In the genomic region with DNA sequence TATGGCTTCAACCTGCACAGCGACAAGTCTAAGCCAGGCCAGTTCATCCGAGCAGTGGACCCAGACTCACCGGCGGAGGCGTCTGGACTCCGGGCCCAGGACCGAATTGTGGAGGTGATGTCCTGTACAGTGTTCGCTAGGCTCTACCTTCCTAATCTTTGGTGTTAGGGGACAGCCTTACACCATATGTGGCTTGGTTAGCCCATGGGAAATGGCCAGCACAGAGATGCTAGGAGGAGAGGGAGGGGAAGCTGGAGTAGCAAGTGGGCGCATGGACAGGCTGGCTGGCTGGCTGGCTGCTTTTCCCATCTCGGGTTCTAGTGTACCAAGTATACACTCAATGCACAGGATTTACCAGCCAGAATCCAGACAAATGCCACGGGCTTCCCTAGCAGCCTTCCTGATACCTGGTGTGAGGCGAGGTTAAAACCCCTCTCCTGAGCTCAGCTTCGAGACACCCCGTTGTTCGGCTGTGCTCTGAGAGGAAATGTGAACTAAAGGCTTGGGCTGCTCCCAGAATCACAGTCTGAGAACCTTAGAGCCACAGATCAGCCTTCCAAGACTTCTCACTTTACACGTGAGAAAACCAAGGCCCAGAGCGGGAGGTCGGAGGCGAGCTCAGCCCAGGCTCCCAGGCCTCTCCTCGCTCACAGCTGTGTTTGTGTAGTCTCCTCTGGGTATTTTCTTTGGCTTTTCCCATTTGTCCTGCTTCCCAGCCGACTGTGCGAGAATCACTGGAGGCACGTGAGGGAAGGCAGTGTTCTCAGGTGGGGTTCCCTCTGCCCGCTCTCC, we compare ENCODE assay signal across 9 mouse cellular contexts. TPM values are rescaled to one million over a fixed set of nuclear protein-coding genes. Genes with fewer than 3 reads are reported as not detected.
DNase-seq lines count a peak whose midpoint lies in the region; ATAC-seq and TF ChIP-seq lines count a peak whose summit lies in the region.
"Had no signal": no experiment of that assay in that cellular context is flagged by ENCODE, and none has a peak within 500 bp of the region (broad histone marks: within the 10 kb centered on the region; RNA-seq: fewer than 3 reads in every experiment).

No protein-coding gene starts in this region.

- no peak overlapping the region for H3K9ac ChIP-seq in heart, embryonic 12.5 days
- 0 out of 2 replicates have a peak overlapping the region, but pooled peaks have one; percentile 13 for H3K9ac ChIP-seq in neural tube, embryonic 12.5 days
- H3K9ac ChIP-seq in limb, embryonic 15.5 days: no peak overlapping the region
- no peak overlapping the region for H3K9ac ChIP-seq in stomach, postnatal 0 days (ENCODE audit: low read length)

- ATAC-seq in heart, embryonic 12.5 days (ENCODE audit: insufficient number of reproducible peaks, low FRiP score): no peak
- ATAC-seq in neural tube, embryonic 12.5 days (ENCODE audit: low FRiP score, low read depth): no peak
- ATAC-seq in limb, embryonic 15.5 days (ENCODE audit: insufficient number of reproducible peaks, low FRiP score, low TSS enrichment, low read depth): no peak
- no peak for ATAC-seq in stomach, postnatal 0 days (ENCODE audit: low FRiP score, low TSS enrichment)
- ATAC-seq: inflammation-experienced regulatory T-cells, adult 6 months had no signal

- peaks cover 21% of the 10 kb centered on the region for H3K27me3 ChIP-seq in heart, embryonic 12.5 days (replicated peaks)
- peaks cover 2% of the 10 kb centered on the region for H3K27me3 ChIP-seq in neural tube, embryonic 12.5 days (replicated peaks)
- H3K27me3 ChIP-seq in limb, embryonic 15.5 days: peaks cover 9% of the 10 kb centered on the region
- no peaks in the 10 kb centered on the region for H3K27me3 ChIP-seq in stomach, postnatal 0 days (ENCODE audit: control insufficient read depth, insufficient read depth, low read length)

- no peaks in the 10 kb centered on the region for H3K36me3 ChIP-seq in heart, embryonic 12.5 days
- H3K36me3 ChIP-seq in neural tube, embryonic 12.5 days: no peaks in the 10 kb centered on the region; the same call in 1 of the 2 replicates
- H3K36me3 ChIP-seq in limb, embryonic 15.5 days: no peaks in the 10 kb centered on the region
- H3K36me3 ChIP-seq in stomach, postnatal 0 days (ENCODE audit: control insufficient read depth, insufficient read depth, low read length): no peaks in the 10 kb centered on the region

- H3K9me3 ChIP-seq in heart, embryonic 12.5 days (replicated peaks): no peaks in the 10 kb centered on the region
- H3K9me3 ChIP-seq in neural tube, embryonic 12.5 days: no peaks in the 10 kb centered on the region
- H3K9me3 ChIP-seq in limb, embryonic 15.5 days: no peaks in the 10 kb centered on the region
- H3K9me3 ChIP-seq in stomach, postnatal 0 days (ENCODE audit: control insufficient read depth, low read length): no peaks in the 10 kb centered on the region

- no peak for TF ChIP-seq CTCF in stomach, postnatal 0 days (IDR thresholded peaks at IDR 0.05; ENCODE audit: low read depth)

- WGBS in heart, embryonic 12.5 days: 68% methylated on average over 24 of the region's 24 CpGs
- 76% methylated on average over 24 of the region's 24 CpGs for WGBS in neural tube, embryonic 12.5 days
- 63% methylated on average over 24 of the region's 24 CpGs for WGBS in limb, embryonic 15.5 days
- WGBS in stomach, postnatal 0 days: 70% methylated on average over 24 of the region's 24 CpGs

- TF ChIP-seq EP300 in stomach, postnatal 0 days (optimal IDR thresholded peaks at IDR 0.05): no peak

- no peak overlapping the region for H3K27ac ChIP-seq in heart, embryonic 12.5 days (ENCODE audit: poor library complexity, severe bottlenecking)
- no peak overlapping the region for H3K27ac ChIP-seq in neural tube, embryonic 12.5 days
- H3K27ac ChIP-seq in limb, embryonic 15.5 days: peak overlapping the region; percentile 67
- 0 out of 2 replicates have a peak overlapping the region, but pooled peaks have one; percentile 2 for H3K27ac ChIP-seq in stomach, postnatal 0 days (replicated peaks)

- no peak overlapping the region for H3K4me2 ChIP-seq in heart, embryonic 12.5 days
- peak overlapping the region; percentile 24; the same call in 1 of the 2 replicates for H3K4me2 ChIP-seq in neural tube, embryonic 12.5 days (replicated peaks)
- H3K4me2 ChIP-seq in limb, embryonic 15.5 days: no peak overlapping the region
- no peak overlapping the region for H3K4me2 ChIP-seq in stomach, postnatal 0 days (replicated peaks; ENCODE audit: low read depth)

- H3K4me3 ChIP-seq in heart, embryonic 12.5 days: no peak overlapping the region
- no peak overlapping the region for H3K4me3 ChIP-seq in neural tube, embryonic 12.5 days
- H3K4me3 ChIP-seq in limb, embryonic 15.5 days: no peak overlapping the region
- H3K4me3 ChIP-seq in stomach, postnatal 0 days (ENCODE audit: low read depth, low read length): no peak overlapping the region

- peaks cover 50% of the 10 kb centered on the region for H3K4me1 ChIP-seq in heart, embryonic 12.5 days (replicated peaks)
- peaks cover 50% of the 10 kb centered on the region for H3K4me1 ChIP-seq in neural tube, embryonic 12.5 days
- peaks cover 68% of the 10 kb centered on the region for H3K4me1 ChIP-seq in limb, embryonic 15.5 days
- peaks cover 17% of the 10 kb centered on the region for H3K4me1 ChIP-seq in stomach, postnatal 0 days (replicated peaks; ENCODE audit: control insufficient read depth, insufficient read depth)

- DNase-seq in heart, adult 11 months: peak; percentile 97
- DNase-seq in neural tube, embryonic 10.5 days (ENCODE audit: extremely low spot score, low spot score): no peak
- no peak for DNase-seq in stomach, postnatal 0 days (ENCODE audit: low spot score)
- DNase-seq in cerebellum, postnatal 36 days: no peak
- DNase-seq in urinary bladder, adult 2 months (ENCODE audit: low spot score): no peak

RNA-seq across cellular contexts. Expression of gene Tmem104, which starts 10.7 kb away (rescaled TPM):
- polyA plus RNA-seq in heart, embryonic 12.5 days (2016; fragmentation: Nextera tagmentation; extraction: Ambion mirVana): 8.4 TPM in 2 replicates
- 8.6 and 9.7 TPM in 2 replicates for polyA plus RNA-seq in neural tube, embryonic 12.5 days (2016; fragmentation: Nextera tagmentation; extraction: Ambion mirVana)
- polyA plus RNA-seq in limb, embryonic 15.5 days (2015; fragmentation: Nextera tagmentation; extraction: Ambion mirVana): 15.8 and 15.9 TPM in 2 replicates
- polyA plus RNA-seq in stomach, postnatal 0 days (2015; fragmentation: Nextera tagmentation; extraction: Ambion mirVana): 6.3 and 8.2 TPM in 2 replicates
- 7.0 and 9.4 TPM in 2 replicates for polyA plus RNA-seq in urinary bladder, adult 2 months (2012; rRNA removed)

RNA-seq across cellular contexts. Expression of gene Nat9, which starts 11.1 kb away (rescaled TPM):
- polyA plus RNA-seq in heart, embryonic 12.5 days (2016; fragmentation: Nextera tagmentation; extraction: Ambion mirVana): 13.1 and 13.3 TPM in 2 replicates
- 19.7 and 20.3 TPM in 2 replicates for polyA plus RNA-seq in neural tube, embryonic 12.5 days (2016; fragmentation: Nextera tagmentation; extraction: Ambion mirVana)
- polyA plus RNA-seq in limb, embryonic 15.5 days (2015; fragmentation: Nextera tagmentation; extraction: Ambion mirVana): 23.6 and 27.3 TPM in 2 replicates
- polyA plus RNA-seq in stomach, postnatal 0 days (2015; fragmentation: Nextera tagmentation; extraction: Ambion mirVana): 17.7 and 18.1 TPM in 2 replicates
- 27.5 and 32.2 TPM in 2 replicates for polyA plus RNA-seq in urinary bladder, adult 2 months (2012; rRNA removed)

RNA-seq across cellular contexts. Expression of gene Slc9a3r1, which starts 13.5 kb away (rescaled TPM):
- 21.0 and 22.2 TPM in 2 replicates for polyA plus RNA-seq in heart, embryonic 12.5 days (2016; fragmentation: Nextera tagmentation; extraction: Ambion mirVana)
- polyA plus RNA-seq in neural tube, embryonic 12.5 days (2016; fragmentation: Nextera tagmentation; extraction: Ambion mirVana): 36.7 and 41.1 TPM in 2 replicates
- 41.8 and 43.9 TPM in 2 replicates for polyA plus RNA-seq in limb, embryonic 15.5 days (2015; fragmentation: Nextera tagmentation; extraction: Ambion mirVana)
- polyA plus RNA-seq in stomach, postnatal 0 days (2015; fragmentation: Nextera tagmentation; extraction: Ambion mirVana): 104 and 109 TPM in 2 replicates
- 67.7 and 76.3 TPM in 2 replicates for polyA plus RNA-seq in urinary bladder, adult 2 months (2012; rRNA removed)

RNA-seq across cellular contexts. Expression of gene Cd300lf, which starts 42.8 kb away (rescaled TPM):
- 0.09 and 0.10 TPM in 2 replicates for polyA plus RNA-seq in heart, embryonic 12.5 days (2016; fragmentation: Nextera tagmentation; extraction: Ambion mirVana)
- 0.61 TPM in 1 of 2 replicates, not detected in the other for polyA plus RNA-seq in neural tube, embryonic 12.5 days (2016; fragmentation: Nextera tagmentation; extraction: Ambion mirVana)
- 0.46 and 0.65 TPM in 2 replicates for polyA plus RNA-seq in limb, embryonic 15.5 days (2015; fragmentation: Nextera tagmentation; extraction: Ambion mirVana)
- polyA plus RNA-seq in stomach, postnatal 0 days (2015; fragmentation: Nextera tagmentation; extraction: Ambion mirVana): 0.36 and 0.47 TPM in 2 replicates
- 0.52 and 1.5 TPM in 2 replicates for polyA plus RNA-seq in urinary bladder, adult 2 months (2012; rRNA removed)

Comparison
In these comparisons a context has a peak if more than half of its experiments do, and no peak if none do; other contexts are left out.
1. H3K27ac ChIP-seq: peak in limb, embryonic 15.5 days (single experiment) and stomach, postnatal 0 days (single experiment); none in heart, embryonic 12.5 days (single experiment) and neural tube, embryonic 12.5 days (single experiment).